Mouse (Mus musculus): Measurements from ENCODE around the gene Abca12. TPM values are rescaled to one million over a fixed set of nuclear protein-coding genes. Genes with fewer than 3 reads are reported as not detected.

Gene Abca12
- polyA plus RNA-seq, 1 experiment from 2014 or later = 0.07 TPM

DNA sequence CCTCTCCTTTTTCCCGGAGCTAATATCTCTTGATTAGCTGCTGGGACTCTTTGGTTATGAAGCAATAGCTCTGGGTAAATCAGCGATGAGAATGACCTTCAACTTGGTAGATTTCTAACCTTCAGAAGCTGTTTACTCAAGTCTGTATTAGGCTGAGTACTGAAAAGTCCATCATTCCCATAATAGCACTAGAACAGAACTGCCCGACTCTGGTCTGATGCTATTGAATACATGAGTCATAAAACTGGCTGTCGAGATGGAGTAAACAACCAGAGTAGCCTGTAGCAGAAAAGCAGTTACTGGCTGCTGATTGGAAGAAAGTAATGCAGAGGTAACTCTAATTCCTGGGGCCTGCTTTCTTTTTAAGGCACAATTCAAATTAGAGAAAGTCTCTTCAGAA, 211.1 kb downstream of the Abca12 start:
- ATAC-seq (ENCODE audit: insufficient number of reproducible peaks, low FRiP score, low TSS enrichment, low read depth) = no peak
- H3K9ac ChIP-seq (ENCODE audit: low read length) = no peak overlapping the region
- H3K36me3 ChIP-seq (ENCODE audit: control insufficient read depth, insufficient read depth, low read length) = no peaks in the 10 kb centered on the region
- H3K9me3 ChIP-seq (ENCODE audit: control insufficient read depth, low read length) = no peaks in the 10 kb centered on the region
- H3K4me3 ChIP-seq (ENCODE audit: low read depth, low read length) = no peak overlapping the region
- WGBS = 74% methylated on average over 4 of the region's 4 CpGs
- H3K4me1 ChIP-seq (ENCODE audit: control insufficient read depth, insufficient read depth, low read length) = no peaks in the 10 kb centered on the region
- no peaks in the 10 kb centered on the region for H3K27me3 ChIP-seq (ENCODE audit: control insufficient read depth, insufficient read depth, low read length)
- no peak for DNase-seq (ENCODE audit: low spot score)
- H3K4me2 ChIP-seq (ENCODE audit: low read depth, severe bottlenecking) = no peak overlapping the region
- H3K27ac ChIP-seq (replicated peaks; ENCODE audit: low read depth, low read length) = no peak overlapping the region

DNA sequence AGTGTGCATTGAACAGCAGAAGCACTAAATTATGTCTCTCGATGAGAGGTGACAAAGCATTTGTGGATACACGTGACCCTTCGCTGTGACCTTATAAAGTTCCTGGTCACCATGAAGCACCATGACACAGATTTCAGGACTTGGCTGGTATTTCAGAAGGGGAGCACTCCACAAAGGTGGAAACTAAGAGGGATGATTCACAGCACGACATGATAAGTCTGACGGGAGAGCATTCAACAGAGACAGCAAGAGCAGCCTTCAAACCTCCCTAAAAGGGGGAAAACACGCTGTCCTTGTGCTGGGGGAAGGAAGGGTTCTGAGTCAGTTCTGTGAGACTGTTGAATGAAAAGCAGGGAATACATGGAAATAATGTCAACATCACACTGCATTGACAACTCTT, 218.5 kb downstream of the Abca12 start:
- H3K9ac ChIP-seq (ENCODE audit: low read length) = no peak overlapping the region
- H3K27me3 ChIP-seq (ENCODE audit: control insufficient read depth, insufficient read depth, low read length) = no peaks in the 10 kb centered on the region
- DNase-seq (ENCODE audit: low spot score) (no peak), ATAC-seq (ENCODE audit: insufficient number of reproducible peaks, low FRiP score, low TSS enrichment, low read depth) (no peak)
- 88% methylated on average over 6 of the region's 6 CpGs for WGBS
- H3K4me1 ChIP-seq (ENCODE audit: control insufficient read depth, insufficient read depth, low read length) = no peaks in the 10 kb centered on the region
- no peak overlapping the region for H3K4me3 ChIP-seq (ENCODE audit: low read depth, low read length)
- H3K27ac ChIP-seq (replicated peaks; ENCODE audit: low read depth, low read length) = no peak overlapping the region
- H3K4me2 ChIP-seq (ENCODE audit: low read depth, severe bottlenecking) = no peak overlapping the region
- H3K9me3 ChIP-seq (ENCODE audit: control insufficient read depth, low read length) = no peaks in the 10 kb centered on the region
- no peaks in the 10 kb centered on the region for H3K36me3 ChIP-seq (ENCODE audit: control insufficient read depth, insufficient read depth, low read length)

DNA sequence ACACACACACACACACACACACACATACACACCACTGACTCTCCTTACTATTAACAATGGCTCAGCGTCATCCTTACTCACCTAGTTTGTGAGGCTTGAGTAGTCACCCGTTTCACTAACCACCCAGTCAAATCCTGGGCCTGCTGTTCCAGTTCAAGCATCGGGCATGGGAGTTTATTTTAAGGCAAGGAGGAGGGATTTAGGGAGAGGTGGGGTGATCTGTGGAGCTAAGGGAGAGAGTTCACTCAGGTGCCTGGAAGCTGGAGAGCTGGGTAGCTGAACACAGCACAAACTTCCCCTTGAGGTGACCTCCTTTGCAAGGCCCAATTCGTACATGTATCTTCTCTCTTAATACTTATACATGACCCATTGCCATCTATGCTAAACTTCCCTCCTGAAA, 219.4 kb downstream of the Abca12 start:
- Histone ChIP-seq H3K9ac (ENCODE audit: low read length) (no peak overlapping the region), H3K36me3 (ENCODE audit: control insufficient read depth, insufficient read depth, low read length) (no peaks in the 10 kb centered on the region), H3K27ac (replicated peaks; ENCODE audit: low read depth, low read length) (no peak overlapping the region), H3K4me2 (ENCODE audit: low read depth, severe bottlenecking) (no peak overlapping the region), H3K4me3 (ENCODE audit: low read depth, low read length) (no peak overlapping the region), H3K9me3 (ENCODE audit: control insufficient read depth, low read length) (no peaks in the 10 kb centered on the region), H3K27me3 (ENCODE audit: control insufficient read depth, insufficient read depth, low read length) (no peaks in the 10 kb centered on the region), H3K4me1 (ENCODE audit: control insufficient read depth, insufficient read depth, low read length) (no peaks in the 10 kb centered on the region)
- ATAC-seq (ENCODE audit: insufficient number of reproducible peaks, low FRiP score, low TSS enrichment, low read depth) (no peak), DNase-seq (ENCODE audit: low spot score) (no peak)
- WGBS = 89% methylated on average over 4 of the region's 4 CpGs

DNA sequence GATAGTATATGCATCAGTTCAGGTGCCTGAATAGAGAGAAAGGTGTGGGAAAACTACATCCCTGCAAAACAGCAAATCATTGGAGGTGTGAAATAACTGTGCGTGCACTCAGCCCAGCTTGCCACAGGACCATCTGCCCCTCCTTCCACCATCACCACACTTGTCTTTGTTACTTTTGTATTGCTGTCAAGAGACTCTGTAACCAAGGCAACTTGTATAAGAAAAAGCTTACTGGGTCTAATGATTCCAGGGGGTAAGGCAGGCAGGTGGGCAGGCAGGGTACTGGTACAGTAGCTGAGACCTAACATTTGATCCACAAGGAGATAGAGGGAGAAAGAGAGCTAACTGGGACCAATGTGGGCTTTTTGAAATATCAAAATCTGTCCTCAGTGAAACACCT, 220.8 kb downstream of the Abca12 start:
- H3K4me1 ChIP-seq (ENCODE audit: control insufficient read depth, insufficient read depth, low read length) = no peaks in the 10 kb centered on the region
- H3K27me3 ChIP-seq (ENCODE audit: control insufficient read depth, insufficient read depth, low read length) = no peaks in the 10 kb centered on the region
- WGBS = 81% methylated on average over 1 of the region's 1 CpGs
- no peak overlapping the region for H3K4me2 ChIP-seq (ENCODE audit: low read depth, severe bottlenecking)
- no peaks in the 10 kb centered on the region for H3K9me3 ChIP-seq (ENCODE audit: control insufficient read depth, low read length)
- H3K27ac ChIP-seq (replicated peaks; ENCODE audit: low read depth, low read length) = no peak overlapping the region
- no peak overlapping the region for H3K9ac ChIP-seq (ENCODE audit: low read length)
- H3K4me3 ChIP-seq (ENCODE audit: low read depth, low read length) = no peak overlapping the region
- H3K36me3 ChIP-seq (ENCODE audit: control insufficient read depth, insufficient read depth, low read length) = no peaks in the 10 kb centered on the region
- ATAC-seq (ENCODE audit: insufficient number of reproducible peaks, low FRiP score, low TSS enrichment, low read depth) (no peak), DNase-seq (ENCODE audit: low spot score) (no peak)

Other genes with a start within 250 kb of the Abca12 start
- gene Atic, start 142.2 kb upstream of the Abca12 start, polyA plus RNA-seq (2014; fragmentation: Nextera tagmentation; extraction: Ambion mirVana) = 53.0 and 61.9 TPM in 2 replicates
- gene Fn1, start 238.3 kb upstream of the Abca12 start, polyA plus RNA-seq (2014; fragmentation: Nextera tagmentation; extraction: Ambion mirVana) = 157 and 180 TPM in 2 replicates